Mouse (Mus musculus) forebrain, embryonic 13.5 days (tissue): Measurements from ENCODE around the gene Alg1. TPM values are rescaled to one million over a fixed set of nuclear protein-coding genes. Genes with fewer than 3 reads are reported as not detected.

Experiments
- ATAC-seq: fragments of 200-750 bp; cut with Nextera tagmentation; 2 replicates; pipeline ENCODE4 v1.8.0; 2017
- H3K27ac ChIP-seq: fragments of 300-500 bp; sonication (generic); 2 replicates; pipeline ENCODE4 v1.5.1; 2015; ENCODE audit warnings: inconsistent platforms, mild to moderate bottlenecking, moderate library complexity
- H3K27me3 ChIP-seq: fragments of 300-500 bp; sonication (generic); 2 replicates; pipeline ENCODE4 v1.6.1; 2015; ENCODE audit warnings: mild to moderate bottlenecking, inconsistent platforms
- H3K36me3 ChIP-seq: fragments of 300-500 bp; sonication (generic); 2 replicates; pipeline ENCODE4 v1.6.1; 2015; ENCODE audit warnings: mild to moderate bottlenecking, inconsistent platforms; ENCODE audit not compliant: poor library complexity, severe bottlenecking
- H3K4me1 ChIP-seq: fragments of 300-500 bp; sonication (generic); 2 replicates; pipeline ENCODE4 v1.6.1; 2015; ENCODE audit warnings: inconsistent platforms
- H3K4me2 ChIP-seq: fragments of 300-500 bp; sonication (generic); 2 replicates; pipeline ENCODE4 v1.6.1; 2015; ENCODE audit warnings: inconsistent platforms, mild to moderate bottlenecking, moderate library complexity
- H3K4me3 ChIP-seq: fragments of 300-500 bp; sonication (generic); 2 replicates; pipeline ENCODE4 v1.5.1; 2015; ENCODE audit warnings: mild to moderate bottlenecking, inconsistent platforms
- H3K9ac ChIP-seq: fragments of 300-500 bp; sonication (generic); 2 replicates; pipeline ENCODE4 v1.6.1; 2015; ENCODE audit warnings: mild to moderate bottlenecking, inconsistent platforms
- H3K9me3 ChIP-seq: fragments of 300-500 bp; sonication (generic); replicated peaks from 2 replicates; pipeline ENCODE4 v1.6.1; 2016; ENCODE audit warnings: inconsistent platforms
- WGBS: fragments of 180-500 bp; shearing (Covaris S2); methylation state at CpG from one replicate; pipeline ENCODE4 v1.1.7; 2015; 5-methylcytosine and 5-hydroxymethylcytosine counted together
- polyA plus RNA-seq: library from polyadenylated mRNA; unstranded; fragments of >200 nt; fragmentation: Nextera tagmentation; extraction: Ambion mirVana; gene quantifications from 2 replicates; pipeline ENCODE4 v1.2.1, GENCODE M21; 2015

Alg1 gene
- polyA plus RNA-seq, 1 experiment from 2014 or later, result 26.3 TPM

GRCm38 (mm10) chr16:5244411-5244810, 11.0 kb downstream of the Alg1 start:
- H3K4me1 ChIP-seq, result no peaks in the 10 kb centered on the region
- ATAC-seq, result peak; percentile 57; the same call in 1 of the 2 replicates
- H3K4me2 ChIP-seq, result no peak overlapping the region
- H3K27me3 ChIP-seq, result no peaks in the 10 kb centered on the region
- H3K4me3 ChIP-seq, result no peak overlapping the region
- H3K36me3 ChIP-seq, result peaks cover 73% of the 10 kb centered on the region
- H3K27ac ChIP-seq, result no peak overlapping the region
- no peaks in the 10 kb centered on the region for H3K9me3 ChIP-seq
- WGBS, result 35% methylated on average over 7 of the region's 7 CpGs
- H3K9ac ChIP-seq, result no peak overlapping the region

GRCm38 (mm10) chr16:5250891-5251290, 17.5 kb downstream of the Alg1 start:
- Histone ChIP-seq H3K9ac (no peak overlapping the region), H3K27me3 (no peaks in the 10 kb centered on the region), H3K4me1 (peaks cover 11% of the 10 kb centered on the region), H3K27ac (no peak overlapping the region), H3K9me3 (no peaks in the 10 kb centered on the region), H3K36me3 (peaks cover 36% of the 10 kb centered on the region), H3K4me2 (no peak overlapping the region), H3K4me3 (no peak overlapping the region)
- 93% methylated on average over 3 of the region's 3 CpGs for WGBS
- no peak for ATAC-seq

- no peak overlapping the region for H3K4me2 ChIP-seq
- H3K27me3 ChIP-seq, result no peaks in the 10 kb centered on the region
- no peak overlapping the region for H3K27ac ChIP-seq
- no peak overlapping the region for H3K9ac ChIP-seq
- no peak for ATAC-seq
- H3K36me3 ChIP-seq, result peaks cover 31% of the 10 kb centered on the region
- H3K9me3 ChIP-seq, result no peaks in the 10 kb centered on the region
- 85% methylated on average over 2 of the region's 2 CpGs for WGBS
- no peak overlapping the region for H3K4me3 ChIP-seq
- H3K4me1 ChIP-seq, result peaks cover 16% of the 10 kb centered on the region
Observed at GRCm38 (mm10) chr16:5252260-5252659, 18.8 kb downstream of the Alg1 start.

GRCm38 (mm10) chr16:5254346-5255025, 21.1 kb downstream of the Alg1 start:
- Histone ChIP-seq H3K27me3 (no peaks in the 10 kb centered on the region), H3K4me2 (peak overlapping the region; percentile 73), H3K9me3 (no peaks in the 10 kb centered on the region), H3K4me3 (peak overlapping the region; percentile 53), H3K27ac (no peak overlapping the region), H3K36me3 (0 out of 2 replicates have a peak, but pooled peaks cover 10% of the 10 kb centered on the region), H3K9ac (peak overlapping the region; percentile 67), H3K4me1 (peaks cover 16% of the 10 kb centered on the region)
- ATAC-seq, result peak; percentile 37; the same call in 1 of the 2 replicates
- 5% methylated on average over 15 of the region's 15 CpGs for WGBS

GRCm38 (mm10) chr16:5255081-5255740, 21.8 kb downstream of the Alg1 start:
- H3K36me3 ChIP-seq, result 0 out of 2 replicates have a peak, but pooled peaks cover 3% of the 10 kb centered on the region
- ATAC-seq, result peak; percentile 11; the same call in 1 of the 2 replicates
- H3K4me1 ChIP-seq, result peaks cover 16% of the 10 kb centered on the region
- 0 out of 2 replicates have a peak overlapping the region, but pooled peaks have one; percentile 12 for H3K27ac ChIP-seq
- no peaks in the 10 kb centered on the region for H3K27me3 ChIP-seq
- H3K9ac ChIP-seq, result peak overlapping the region; percentile 67
- no peaks in the 10 kb centered on the region for H3K9me3 ChIP-seq
- H3K4me2 ChIP-seq, result peak overlapping the region; percentile 73
- peak overlapping the region; percentile 53 for H3K4me3 ChIP-seq
- 1% methylated on average over 27 of the region's 27 CpGs for WGBS

GRCm38 (mm10) chr16:5255779-5256496, 22.5 kb downstream of the Alg1 start, which contains the start of gene Eef2kmt:
Gene Eef2kmt (minus strand): TSS chr16:5255983.
- WGBS, result 1% methylated on average over 57 of the region's 57 CpGs
- H3K27ac ChIP-seq, result 0 out of 2 replicates have a peak within 1 kb of the TSS, but pooled peaks have one; percentile 12
- peak within 1 kb of the TSS; percentile 73 for H3K4me2 ChIP-seq
- H3K4me1 ChIP-seq, result peaks cover 16% of the 10 kb centered on the region
- no peaks in the 10 kb centered on the region for H3K27me3 ChIP-seq
- peak; percentile 96 for ATAC-seq
- H3K9ac ChIP-seq, result peak within 1 kb of the TSS; percentile 67
- no peaks in the 10 kb centered on the region for H3K9me3 ChIP-seq
- H3K36me3 ChIP-seq, result no peaks in the 10 kb centered on the region
- peak within 1 kb of the TSS; percentile 53 for H3K4me3 ChIP-seq

- Histone ChIP-seq H3K4me1 (no peaks in the 10 kb centered on the region), H3K4me3 (no peak overlapping the region), H3K27me3 (no peaks in the 10 kb centered on the region), H3K4me2 (no peak overlapping the region), H3K9me3 (peaks cover 11% of the 10 kb centered on the region), H3K36me3 (no peaks in the 10 kb centered on the region), H3K9ac (no peak overlapping the region), H3K27ac (no peak overlapping the region)
- ATAC-seq, result no peak
- WGBS, result 92% methylated on average over 8 of the region's 8 CpGs
Observed at GRCm38 (mm10) chr16:5263156-5263555, 29.7 kb downstream of the Alg1 start.

- WGBS, result 86% methylated on average over 7 of the region's 7 CpGs
- no peak overlapping the region for H3K27ac ChIP-seq
- no peak overlapping the region for H3K4me2 ChIP-seq
- no peak overlapping the region for H3K4me3 ChIP-seq
- ATAC-seq, result no peak
- H3K9me3 ChIP-seq, result peaks cover 11% of the 10 kb centered on the region
- no peaks in the 10 kb centered on the region for H3K27me3 ChIP-seq
- H3K36me3 ChIP-seq, result no peaks in the 10 kb centered on the region
- no peaks in the 10 kb centered on the region for H3K4me1 ChIP-seq
- H3K9ac ChIP-seq, result no peak overlapping the region
Observed at GRCm38 (mm10) chr16:5263926-5264325, 30.5 kb downstream of the Alg1 start.

GRCm38 (mm10) chr16:5271411-5272035, 38.1 kb downstream of the Alg1 start:
- Histone ChIP-seq H3K4me1 (no peaks in the 10 kb centered on the region), H3K4me2 (no peak overlapping the region), H3K27ac (no peak overlapping the region), H3K4me3 (no peak overlapping the region), H3K9ac (no peak overlapping the region), H3K36me3 (no peaks in the 10 kb centered on the region), H3K27me3 (no peaks in the 10 kb centered on the region), H3K9me3 (no peaks in the 10 kb centered on the region)
- 83% methylated on average over 4 of the region's 4 CpGs for WGBS
- ATAC-seq, result no peak

GRCm38 (mm10) chr16:5272371-5272770, 39.0 kb downstream of the Alg1 start:
- no peaks in the 10 kb centered on the region for H3K27me3 ChIP-seq
- ATAC-seq, result no peak
- WGBS, result 88% methylated on average over 3 of the region's 3 CpGs
- H3K4me3 ChIP-seq, result no peak overlapping the region
- no peak overlapping the region for H3K4me2 ChIP-seq
- H3K4me1 ChIP-seq, result no peaks in the 10 kb centered on the region
- no peaks in the 10 kb centered on the region for H3K36me3 ChIP-seq
- no peaks in the 10 kb centered on the region for H3K9me3 ChIP-seq
- no peak overlapping the region for H3K27ac ChIP-seq
- H3K9ac ChIP-seq, result no peak overlapping the region

GRCm38 (mm10) chr16:5279571-5280222, 46.3 kb downstream of the Alg1 start:
- H3K9ac ChIP-seq, result no peak overlapping the region
- no peaks in the 10 kb centered on the region for H3K9me3 ChIP-seq
- no peak overlapping the region for H3K4me2 ChIP-seq
- no peak overlapping the region for H3K4me3 ChIP-seq
- no peaks in the 10 kb centered on the region for H3K36me3 ChIP-seq
- H3K4me1 ChIP-seq, result no peaks in the 10 kb centered on the region
- no peaks in the 10 kb centered on the region for H3K27me3 ChIP-seq
- WGBS, result 69% methylated on average over 5 of the region's 5 CpGs
- H3K27ac ChIP-seq, result no peak overlapping the region
- ATAC-seq, result no peak
